Mouse (Mus musculus) small intestine, adult 2 months (tissue): ENCODE results near the gene Thrb. TPM values are rescaled to one million over a fixed set of nuclear protein-coding genes. Genes with fewer than 3 reads are reported as not detected.
A peak's percentile ranks its signal among the peaks of the same experiment; 100 is the strongest.

ENCODE experiments used
- H3K27ac ChIP-seq: fragments of 200-500 bp; 2 replicates; pipeline ENCODE4 v1.5.1; 2012; ENCODE audit warnings: low read depth, low read length, control low read depth, inconsistent platforms; ENCODE audit not compliant: insufficient read depth
- H3K27me3 ChIP-seq: fragments of 200-500 bp; 2 replicates; pipeline ENCODE4 v1.6.1; 2012; ENCODE audit warnings: mild to moderate bottlenecking, moderate library complexity, low read length, inconsistent platforms; ENCODE audit not compliant: control insufficient read depth, insufficient read depth
- H3K36me3 ChIP-seq: fragments of 200-500 bp; 2 replicates; pipeline ENCODE4 v1.6.1; 2012; ENCODE audit warnings: mild to moderate bottlenecking, low read length, control low read depth, inconsistent platforms; ENCODE audit not compliant: control insufficient read depth, insufficient read depth
- H3K4me1 ChIP-seq: fragments of 200-500 bp; 2 replicates; pipeline ENCODE4 v1.6.1; 2012; ENCODE audit warnings: low read length, inconsistent platforms, mixed read lengths; ENCODE audit not compliant: control insufficient read depth, insufficient read depth, insufficient read length
- H3K4me3 ChIP-seq: fragments of 200-500 bp; 2 replicates; pipeline ENCODE4 v1.5.1; 2012; ENCODE audit warnings: low read depth, mild to moderate bottlenecking, control low read depth, inconsistent platforms, low read length, moderate library complexity
- CTCF ChIP-seq: fragments of 200-500 bp; IDR thresholded peaks from 2 replicates; pipeline ENCODE4 v1.5.1; 2012; ENCODE audit warnings: low read depth, mild to moderate bottlenecking, control low read depth, inconsistent platforms, low read length, moderate library complexity, mixed read lengths; ENCODE audit not compliant: insufficient replicate concordance, insufficient read length; ENCODE audit errors: extremely low read depth
- POLR2A ChIP-seq: fragments of 200-500 bp; IDR thresholded peaks from 2 replicates; pipeline ENCODE4 v1.6.1; 2012; ENCODE audit warnings: low read depth, mild to moderate bottlenecking, control low read depth, inconsistent platforms, low read length, moderate library complexity
- WGBS: fragments of 180-500 bp; shearing (Covaris S2); methylation state at CpG from one replicate; pipeline ENCODE4 v1.1.7; 2018; 5-methylcytosine and 5-hydroxymethylcytosine counted together
- polyA plus RNA-seq: library from polyadenylated mRNA; depleted of rRNA; stranded (reverse); fragments of >200 nt; gene quantifications from 2 replicates; pipeline ENCODE4 v1.2.3, GENCODE M21; 2012

The Thrb gene
- polyA plus RNA-seq, 1 experiment, result 2.5 TPM

DNA sequence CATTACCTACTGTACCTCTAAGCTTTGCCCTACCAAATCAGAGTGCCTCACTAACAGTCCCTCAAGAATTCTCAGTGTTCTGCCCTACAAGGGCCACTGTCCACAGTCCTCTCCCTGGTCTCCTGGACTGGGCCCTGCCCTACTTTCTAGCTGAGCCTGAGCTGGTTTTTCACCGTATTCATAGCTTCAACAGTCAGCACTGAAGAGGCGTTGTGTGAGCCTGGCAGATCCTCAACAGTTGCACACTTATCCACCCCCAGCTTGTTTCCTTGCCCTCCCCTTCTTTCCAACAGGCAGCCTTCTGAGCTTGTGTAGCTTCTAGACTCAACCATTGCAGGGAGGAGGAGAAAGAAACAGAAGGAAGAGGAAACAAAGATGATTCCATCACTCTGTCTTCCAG lies 158.0 kb downstream of the Thrb start:
- H3K36me3 ChIP-seq, result no peaks in the 10 kb centered on the region; the same call in 1 of the 2 replicates
- H3K4me1 ChIP-seq, result no peaks in the 10 kb centered on the region
- TF ChIP-seq POLR2A, result no peak
- 87% methylated on average over 2 of the region's 2 CpGs for WGBS
- H3K27ac ChIP-seq, result no peak overlapping the region
- H3K27me3 ChIP-seq, result no peaks in the 10 kb centered on the region
- H3K4me3 ChIP-seq, result no peak overlapping the region

GRCm38 (mm10) chr14:17822754-17823153 lies 162.7 kb downstream of the Thrb start:
- 87% methylated on average over 7 of the region's 7 CpGs for WGBS
- Histone ChIP-seq H3K4me1 (no peaks in the 10 kb centered on the region), H3K27me3 (no peaks in the 10 kb centered on the region), H3K4me3 (no peak overlapping the region), H3K27ac (no peak overlapping the region), H3K36me3 (0 out of 2 replicates have a peak, but pooled peaks cover 4% of the 10 kb centered on the region)
- TF ChIP-seq POLR2A (no peak), CTCF (no peak)

GRCm38 (mm10) chr14:17827401-17827800 lies 167.3 kb downstream of the Thrb start:
- 82% methylated on average over 6 of the region's 6 CpGs for WGBS

DNA sequence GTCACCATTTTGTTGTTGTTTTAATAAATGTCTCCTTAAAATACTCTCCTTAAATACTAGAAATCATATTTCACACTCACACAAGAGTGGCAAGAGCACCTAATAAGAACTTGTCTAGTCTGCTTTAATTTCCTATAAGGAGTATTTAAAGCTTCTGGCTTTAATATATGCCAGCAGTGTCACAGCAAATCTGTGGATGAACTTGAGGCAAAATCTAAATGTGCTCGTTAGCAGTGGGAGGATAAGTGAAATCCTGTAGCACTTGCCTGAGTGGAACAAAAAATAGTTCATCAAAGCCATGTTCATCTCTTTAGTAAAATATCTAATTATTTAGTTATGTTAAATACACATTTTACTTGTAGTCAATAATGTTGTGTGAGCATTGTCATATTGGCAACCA lies 175.7 kb downstream of the Thrb start:
- Histone ChIP-seq H3K36me3 (no peaks in the 10 kb centered on the region; the same call in 1 of the 2 replicates), H3K4me1 (peaks cover 2% of the 10 kb centered on the region; the same call in 1 of the 2 replicates), H3K27me3 (no peaks in the 10 kb centered on the region), H3K4me3 (no peak overlapping the region), H3K27ac (no peak overlapping the region)
- 86% methylated on average over 1 of the region's 1 CpGs for WGBS
- TF ChIP-seq CTCF (no peak), POLR2A (no peak)

More at GRCm38 (mm10) chr14:17827401-17827800, 167.3 kb downstream of the Thrb start:
- H3K27me3 ChIP-seq, result no peaks in the 10 kb centered on the region
- no peak for TF ChIP-seq POLR2A
- TF ChIP-seq CTCF, result no peak
- no peak overlapping the region for H3K27ac ChIP-seq
- H3K4me3 ChIP-seq, result no peak overlapping the region
- 0 out of 2 replicates have a peak, but pooled peaks cover 4% of the 10 kb centered on the region for H3K36me3 ChIP-seq
- no peaks in the 10 kb centered on the region; the same call in 1 of the 2 replicates for H3K4me1 ChIP-seq

GRCm38 (mm10) chr14:17836766-17837165 lies 176.7 kb downstream of the Thrb start:
- TF ChIP-seq CTCF (no peak), POLR2A (no peak)
- no peaks in the 10 kb centered on the region for H3K27me3 ChIP-seq
- 91% methylated on average over 1 of the region's 1 CpGs for WGBS
- no peak overlapping the region for H3K4me3 ChIP-seq
- peaks cover 2% of the 10 kb centered on the region; the same call in 1 of the 2 replicates for H3K4me1 ChIP-seq
- no peaks in the 10 kb centered on the region; the same call in 1 of the 2 replicates for H3K36me3 ChIP-seq
- H3K27ac ChIP-seq, result no peak overlapping the region

DNA sequence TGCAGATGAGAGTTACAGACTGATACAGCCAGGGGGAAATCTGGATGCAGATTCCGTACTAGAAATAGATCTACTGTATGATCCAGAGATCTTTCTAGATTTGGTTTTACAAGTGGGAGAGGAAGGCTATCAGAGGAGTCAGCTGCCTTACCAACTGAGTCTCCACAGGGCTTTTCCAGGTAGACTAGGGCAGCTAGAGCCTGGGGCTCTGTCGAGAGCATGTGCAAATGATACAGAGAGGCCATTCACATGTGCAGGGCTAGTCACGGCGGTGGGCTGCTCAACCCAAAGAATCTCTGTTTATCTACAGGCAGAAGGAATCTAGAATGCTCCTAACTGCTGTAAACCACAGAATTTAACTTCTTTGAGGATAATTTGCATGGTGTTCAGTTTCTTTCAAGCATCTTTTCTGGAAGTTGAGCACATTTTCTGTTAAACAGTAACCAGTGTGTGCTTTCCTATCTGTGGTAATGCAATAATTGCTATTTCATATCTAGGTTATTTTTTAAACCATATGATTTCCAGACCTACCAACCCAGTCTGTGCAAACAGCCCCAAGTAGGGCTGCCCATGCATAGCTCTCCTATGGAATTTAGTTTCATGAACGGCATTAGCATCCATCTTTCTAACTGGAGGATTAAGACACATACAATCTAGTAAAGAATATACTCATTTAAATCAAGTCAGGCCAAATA lies 185.1 kb downstream of the Thrb start:
- H3K27ac ChIP-seq, result peak overlapping the region; percentile 63
- H3K4me1 ChIP-seq, result peaks cover 18% of the 10 kb centered on the region; the same call in 1 of the 2 replicates
- no peak for TF ChIP-seq CTCF
- no peak for TF ChIP-seq POLR2A
- H3K4me3 ChIP-seq, result no peak overlapping the region
- 28% methylated on average over 5 of the region's 5 CpGs for WGBS
- H3K36me3 ChIP-seq, result no peaks in the 10 kb centered on the region; the same call in 1 of the 2 replicates
- no peaks in the 10 kb centered on the region for H3K27me3 ChIP-seq

DNA sequence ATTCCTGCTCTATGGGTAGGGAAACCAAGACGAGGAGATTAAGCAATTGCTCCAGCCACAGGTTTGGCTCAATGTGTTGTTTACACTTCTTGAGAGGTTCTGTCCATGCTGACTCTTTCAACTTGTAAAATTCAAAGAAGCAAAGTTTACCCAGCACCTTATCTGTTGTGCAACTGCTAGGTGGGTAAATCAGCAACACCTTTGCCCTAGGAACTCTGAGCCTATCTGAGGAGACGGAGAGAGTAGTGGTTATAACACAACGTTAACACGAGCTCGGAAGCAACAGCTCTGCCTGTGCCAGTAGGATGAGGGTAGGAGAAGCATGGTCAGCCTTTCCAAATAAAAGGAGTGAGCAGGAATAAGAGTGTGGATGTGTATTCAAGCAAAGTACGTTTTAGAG lies 185.8 kb downstream of the Thrb start:
- peaks cover 21% of the 10 kb centered on the region; the same call in 1 of the 2 replicates for H3K4me1 ChIP-seq
- 27% methylated on average over 6 of the region's 6 CpGs for WGBS
- H3K4me3 ChIP-seq, result no peak overlapping the region
- TF ChIP-seq CTCF (no peak), POLR2A (no peak)
- no peaks in the 10 kb centered on the region for H3K36me3 ChIP-seq
- peak overlapping the region; percentile 68 for H3K27ac ChIP-seq
- H3K27me3 ChIP-seq, result no peaks in the 10 kb centered on the region
